In genomic region chr19:45235331-45235741, GRCm38 (mm10) we compare ENCODE assay signal across 8 mouse cellular contexts. TPM values are rescaled to one million over a fixed set of nuclear protein-coding genes. Genes with fewer than 3 reads are reported as not detected.
DNase-seq lines count a peak whose midpoint lies in the region; ATAC-seq and TF ChIP-seq lines count a peak whose summit lies in the region.

No protein-coding gene starts in this region.

- H3K36me3 ChIP-seq in lung, embryonic 14.5 days (ENCODE audit: insufficient read depth) = no peaks in the 10 kb centered on the region
- no peaks in the 10 kb centered on the region for H3K36me3 ChIP-seq in forebrain, embryonic 15.5 days
- H3K36me3 ChIP-seq in intestine, postnatal 0 days (ENCODE audit: control insufficient read depth, insufficient read depth) = no peaks in the 10 kb centered on the region

- DNase-seq in lung, embryonic 14.5 days = no peak
- DNase-seq in lung, adult 2 months = no peak
- peak; percentile 80 for DNase-seq in skeletal muscle tissue, adult 2 months (ENCODE audit: low read depth, low spot score)
- DNase-seq in spleen, postnatal 10 days (ENCODE audit: low spot score in 2 of 2) = no peak
- DNase-seq in right cerebral cortex, adult 18-20 months = no peak

- H3K27me3 ChIP-seq in lung, embryonic 14.5 days (ENCODE audit: insufficient read depth, low read length) = peaks cover 99% of the 10 kb centered on the region
- peaks cover 79% of the 10 kb centered on the region for H3K27me3 ChIP-seq in forebrain, embryonic 15.5 days
- H3K27me3 ChIP-seq in intestine, postnatal 0 days (replicated peaks; ENCODE audit: control insufficient read depth, insufficient read depth, low read length) = peaks cover 97% of the 10 kb centered on the region

- 1% methylated on average over 49 of the region's 53 CpGs for WGBS in lung, embryonic 14.5 days
- WGBS in lung, adult 2 months = 2% methylated on average over 53 of the region's 53 CpGs
- WGBS in forebrain, embryonic 15.5 days = under 1% methylated on average over 42 of the region's 53 CpGs
- under 1% methylated on average over 44 of the region's 53 CpGs for WGBS in intestine, postnatal 0 days

- no peak for TF ChIP-seq POLR2A in lung, adult 2 months (IDR thresholded peaks at IDR 0.05; ENCODE audit: borderline replicate concordance, extremely low read depth, low read depth, low read length)

- no peak overlapping the region for H3K27ac ChIP-seq in lung, embryonic 14.5 days (ENCODE audit: low read depth)
- no peak overlapping the region for H3K27ac ChIP-seq in forebrain, embryonic 15.5 days (replicated peaks)
- H3K27ac ChIP-seq in intestine, postnatal 0 days (ENCODE audit: low read depth, low read length) = no peak overlapping the region

- H3K9ac ChIP-seq in lung, embryonic 14.5 days = no peak overlapping the region
- H3K9ac ChIP-seq in forebrain, embryonic 15.5 days (replicated peaks) = no peak overlapping the region
- H3K9ac ChIP-seq in intestine, postnatal 0 days (ENCODE audit: low read depth, low read length) = no peak overlapping the region

- peak overlapping the region; percentile 62 for H3K4me2 ChIP-seq in lung, embryonic 14.5 days
- H3K4me2 ChIP-seq in forebrain, embryonic 15.5 days (replicated peaks) = peak overlapping the region; percentile 32
- peak overlapping the region; percentile 47 for H3K4me2 ChIP-seq in intestine, postnatal 0 days (replicated peaks; ENCODE audit: low read depth)

- ATAC-seq in lung, embryonic 14.5 days (ENCODE audit: insufficient read depth) = no peak
- no peak for ATAC-seq in forebrain, embryonic 15.5 days (replicated peaks)
- ATAC-seq in intestine, postnatal 0 days = no peak
- no peak for ATAC-seq in erythroid progenitor cell, adult 5-6 weeks (replicated peaks; ENCODE audit: low FRiP score, poor library complexity, severe bottlenecking)

- no peaks in the 10 kb centered on the region for H3K9me3 ChIP-seq in lung, embryonic 14.5 days (ENCODE audit: low read depth, low read length)
- no peaks in the 10 kb centered on the region for H3K9me3 ChIP-seq in forebrain, embryonic 15.5 days
- H3K9me3 ChIP-seq in intestine, postnatal 0 days (ENCODE audit: control insufficient read depth) = no peaks in the 10 kb centered on the region

- TF ChIP-seq CTCF in lung, embryonic 14.5 days (IDR thresholded peaks at IDR 0.05; ENCODE audit: low read depth) = no peak
- TF ChIP-seq CTCF in lung, adult 2 months (IDR thresholded peaks at IDR 0.05; ENCODE audit: insufficient read depth, low read length) = no peak
- no peak for TF ChIP-seq CTCF in intestine, postnatal 0 days (IDR thresholded peaks at IDR 0.05; ENCODE audit: low read depth)

- H3K4me3 ChIP-seq in lung, embryonic 14.5 days (ENCODE audit: low read depth, low read length) = peak overlapping the region; percentile 25
- no peak overlapping the region for H3K4me3 ChIP-seq in lung, adult 2 months (replicated peaks; ENCODE audit: extremely low read depth, low read depth, low read length)
- H3K4me3 ChIP-seq in forebrain, embryonic 15.5 days = peak overlapping the region; percentile 17; the same call in 1 of the 2 replicates
- peak overlapping the region; percentile 31 for H3K4me3 ChIP-seq in intestine, postnatal 0 days (ENCODE audit: low read depth, low read length)

- 0 out of 2 replicates have a peak, but pooled peaks cover 3% of the 10 kb centered on the region for H3K4me1 ChIP-seq in lung, embryonic 14.5 days (ENCODE audit: insufficient read depth)
- peaks cover 10% of the 10 kb centered on the region; the same call in 1 of the 2 replicates for H3K4me1 ChIP-seq in lung, adult 2 months (ENCODE audit: control insufficient read depth, insufficient read depth, low read length)
- peaks cover 37% of the 10 kb centered on the region for H3K4me1 ChIP-seq in forebrain, embryonic 15.5 days
- no peaks in the 10 kb centered on the region for H3K4me1 ChIP-seq in intestine, postnatal 0 days (replicated peaks; ENCODE audit: control insufficient read depth, insufficient read depth, low read length)

RNA-seq across cellular contexts. Expression of gene Lbx1, which starts 0.3 kb away (rescaled TPM):
- not detected in 2 replicates for polyA plus RNA-seq in lung, embryonic 14.5 days (2014; fragmentation: Nextera tagmentation; extraction: Ambion mirVana)
- polyA plus RNA-seq in lung, adult 2 months (2012; rRNA removed) = 0.05 and 0.09 TPM in 2 replicates
- not detected in 2 replicates for polyA plus RNA-seq in forebrain, embryonic 15.5 days (2015; fragmentation: Nextera tagmentation; extraction: Ambion mirVana)
- not detected in 2 replicates for polyA plus RNA-seq in intestine, postnatal 0 days (2015; fragmentation: Nextera tagmentation; extraction: Ambion mirVana)
- total RNA-seq in erythroid progenitor cell, adult 5-6 weeks (2015; ENCODE audit: low replicate concordance) = not detected in 2 replicates
- not detected in 2 replicates for total RNA-seq in erythroid progenitor cell, adult 5-6 weeks (2017; ENCODE audit: low replicate concordance)
